Mouse (Mus musculus) ES-Bruce4 (cell line): Measurements from ENCODE around the gene Asb8.

Source experiments
- CTCF ChIP-seq: IDR thresholded peaks from one replicate; pipeline ENCODE4 v1.8.1; 2011; ENCODE audit warnings: low read depth, low read length
- POLR2A ChIP-seq: IDR thresholded peaks from one replicate; pipeline ENCODE4 v1.8.1; 2011; ENCODE audit warnings: low read length; ENCODE audit not compliant: insufficient read depth

GRCm38 (mm10) chr15:98142515-98142914 is 22.9 kb downstream of the Asb8 start:
- no peak for TF ChIP-seq POLR2A
- no peak for TF ChIP-seq CTCF
